8 mouse cellular contexts compared by ENCODE assay signal in genomic region chr9:80068735-80069315, GRCm38 (mm10). TPM values are rescaled to one million over a fixed set of nuclear protein-coding genes. Genes with fewer than 3 reads are reported as not detected.
A peak's percentile ranks its signal among the peaks of the same experiment; 100 is the strongest.
DNase-seq lines count a peak whose midpoint lies in the region; ATAC-seq and TF ChIP-seq lines count a peak whose summit lies in the region.

No protein-coding gene starts in this region.

- 0 out of 2 replicates have a peak, but pooled peaks cover 9% of the 10 kb centered on the region for H3K9me3 ChIP-seq in lung, embryonic 14.5 days (ENCODE audit: low read depth, low read length)
- H3K9me3 ChIP-seq in embryonic facial prominence, embryonic 14.5 days (ENCODE audit: control insufficient read depth, low read length): 0 out of 2 replicates have a peak, but pooled peaks cover 9% of the 10 kb centered on the region
- H3K9me3 ChIP-seq in limb, embryonic 14.5 days (ENCODE audit: control insufficient read depth, low read length): no peaks in the 10 kb centered on the region

- H3K4me1 ChIP-seq in lung, embryonic 14.5 days (ENCODE audit: insufficient read depth): peaks cover 16% of the 10 kb centered on the region
- H3K4me1 ChIP-seq in embryonic facial prominence, embryonic 14.5 days (ENCODE audit: control insufficient read depth, insufficient read depth, low read length): peaks cover 17% of the 10 kb centered on the region
- H3K4me1 ChIP-seq in limb, embryonic 14.5 days (ENCODE audit: control insufficient read depth, insufficient read depth, low read length): peaks cover 9% of the 10 kb centered on the region; the same call in 1 of the 2 replicates
- H3K4me1 ChIP-seq in small intestine, adult 2 months (ENCODE audit: control insufficient read depth, insufficient read depth, insufficient read length, low read length): peaks cover 7% of the 10 kb centered on the region; the same call in 1 of the 2 replicates

- no peak for ATAC-seq in lung, embryonic 14.5 days (ENCODE audit: insufficient read depth)
- ATAC-seq in embryonic facial prominence, embryonic 14.5 days (ENCODE audit: low read depth): no peak
- no peak for ATAC-seq in limb, embryonic 14.5 days (ENCODE audit: low FRiP score, low read depth)

- TF ChIP-seq POLR2A in limb, embryonic 14.5 days (IDR thresholded peaks at IDR 0.05; ENCODE audit: borderline replicate concordance, extremely low read depth, insufficient read depth, insufficient read length): no peak
- no peak for TF ChIP-seq POLR2A in small intestine, adult 2 months (IDR thresholded peaks at IDR 0.05; ENCODE audit: low read depth, low read length)

- peak overlapping the region; percentile 95 for H3K4me3 ChIP-seq in lung, embryonic 14.5 days (ENCODE audit: low read depth, low read length)
- H3K4me3 ChIP-seq in embryonic facial prominence, embryonic 14.5 days (ENCODE audit: low read depth, low read length): peak overlapping the region; percentile 86
- H3K4me3 ChIP-seq in limb, embryonic 14.5 days (replicated peaks; ENCODE audit: low read length): peak overlapping the region; percentile 91
- peak overlapping the region; percentile 58 for H3K4me3 ChIP-seq in small intestine, adult 2 months (ENCODE audit: low read depth, low read length)

- H3K36me3 ChIP-seq in lung, embryonic 14.5 days (ENCODE audit: insufficient read depth): no peaks in the 10 kb centered on the region
- H3K36me3 ChIP-seq in embryonic facial prominence, embryonic 14.5 days (ENCODE audit: control insufficient read depth, insufficient read depth, low read length): no peaks in the 10 kb centered on the region
- no peaks in the 10 kb centered on the region for H3K36me3 ChIP-seq in limb, embryonic 14.5 days (ENCODE audit: control insufficient read depth, insufficient read depth, low read length)
- H3K36me3 ChIP-seq in small intestine, adult 2 months (ENCODE audit: control insufficient read depth, insufficient read depth, low read length): no peaks in the 10 kb centered on the region

- 26% methylated on average over 11 of the region's 11 CpGs for WGBS in lung, embryonic 14.5 days
- WGBS in embryonic facial prominence, embryonic 14.5 days: 43% methylated on average over 11 of the region's 11 CpGs
- WGBS in limb, embryonic 14.5 days: 46% methylated on average over 11 of the region's 11 CpGs
- 3% methylated on average over 11 of the region's 11 CpGs for whole genome bisulfite sequencing in small intestine, adult 2 months

- H3K27me3 ChIP-seq in lung, embryonic 14.5 days (ENCODE audit: insufficient read depth, low read length): no peaks in the 10 kb centered on the region
- no peaks in the 10 kb centered on the region for H3K27me3 ChIP-seq in embryonic facial prominence, embryonic 14.5 days (replicated peaks; ENCODE audit: control insufficient read depth, insufficient read depth, low read length)
- H3K27me3 ChIP-seq in limb, embryonic 14.5 days (ENCODE audit: control insufficient read depth, insufficient read depth, low read length): no peaks in the 10 kb centered on the region
- H3K27me3 ChIP-seq in small intestine, adult 2 months (ENCODE audit: control insufficient read depth, insufficient read depth, low read length): no peaks in the 10 kb centered on the region

- H3K27ac ChIP-seq in lung, embryonic 14.5 days (ENCODE audit: low read depth): no peak overlapping the region
- no peak overlapping the region for H3K27ac ChIP-seq in embryonic facial prominence, embryonic 14.5 days (replicated peaks; ENCODE audit: low read depth, low read length)
- H3K27ac ChIP-seq in limb, embryonic 14.5 days (replicated peaks; ENCODE audit: low read depth, low read length): no peak overlapping the region
- H3K27ac ChIP-seq in small intestine, adult 2 months (ENCODE audit: insufficient read depth, low read depth, low read length): no peak overlapping the region

- TF ChIP-seq CTCF in lung, embryonic 14.5 days (IDR thresholded peaks at IDR 0.05; ENCODE audit: low read depth): no peak
- no peak for TF ChIP-seq CTCF in small intestine, adult 2 months (IDR thresholded peaks at IDR 0.05; ENCODE audit: extremely low read depth, insufficient read length, insufficient replicate concordance, low read depth, low read length)

- peak; percentile 30 for DNase-seq in lung, embryonic 14.5 days
- no peak for DNase-seq in lung, postnatal 14 days
- no peak for DNase-seq in embryonic facial prominence, embryonic 14.5 days (ENCODE audit: low spot score)
- no peak for DNase-seq in limb, embryonic 14.5 days (ENCODE audit: low spot score)
- DNase-seq in adrenal gland, adult 8-10 months: no peak
- DNase-seq in gastrocnemius, postnatal 10 days: no peak
- no peak for DNase-seq in adrenal gland, adult 2 months

- peak overlapping the region; percentile 100 for H3K9ac ChIP-seq in lung, embryonic 14.5 days
- H3K9ac ChIP-seq in embryonic facial prominence, embryonic 14.5 days (ENCODE audit: low read depth, low read length): peak overlapping the region; percentile 96
- peak overlapping the region; percentile 100; the same call in 1 of the 2 replicates for H3K9ac ChIP-seq in limb, embryonic 14.5 days (ENCODE audit: low read depth, low read length, severe bottlenecking)

- H3K4me2 ChIP-seq in lung, embryonic 14.5 days: peak overlapping the region; percentile 66
- H3K4me2 ChIP-seq in embryonic facial prominence, embryonic 14.5 days (ENCODE audit: low read depth, low read length): peak overlapping the region; percentile 63
- peak overlapping the region; percentile 50 for H3K4me2 ChIP-seq in limb, embryonic 14.5 days (replicated peaks; ENCODE audit: low read depth, low read length, severe bottlenecking)

RNA-seq across cellular contexts. Expression of gene Senp6, which starts 2.1 kb away (rescaled TPM):
- polyA plus RNA-seq in lung, embryonic 14.5 days (2014; fragmentation: Nextera tagmentation; extraction: Ambion mirVana): 69.8 and 76.0 TPM in 2 replicates
- polyA plus RNA-seq in embryonic facial prominence, embryonic 14.5 days (2014; fragmentation: Nextera tagmentation; extraction: Ambion mirVana): 59.9 and 65.2 TPM in 2 replicates
- 49.9 and 80.8 TPM in 2 replicates for polyA plus RNA-seq in limb, embryonic 14.5 days (2012; rRNA removed)
- polyA plus RNA-seq in limb, embryonic 14.5 days (2014; fragmentation: Nextera tagmentation; extraction: Ambion mirVana): 72.9 and 77.4 TPM in 2 replicates
- 9.1 and 14.9 TPM in 2 replicates for polyA plus RNA-seq in small intestine, adult 2 months (2012; rRNA removed)
- 100 to 1,000 TPM in 3 of 4 experiments, 10 to 100 TPM in 1; 98.7 to 133 (median 117) TPM for total RNA-seq in adrenal gland, adult 8-10 months (2022)
- 10 to 100 TPM; 63.8 to 85.2 TPM for total RNA-seq in gastrocnemius, postnatal 10 days (2021)
- 100 to 1,000 TPM in 1 of 2 experiments, 10 to 100 TPM in 1; 98.5 to 114 TPM for total RNA-seq in adrenal gland, adult 2 months (2021)
- 29.7 and 30.0 TPM in 2 replicates for polyA plus RNA-seq in adrenal gland, adult 2 months (2012; rRNA removed)

RNA-seq across cellular contexts. Expression of gene Filip1, which starts 56.2 kb away (rescaled TPM):
- 12.2 and 13.8 TPM in 2 replicates for polyA plus RNA-seq in lung, embryonic 14.5 days (2014; fragmentation: Nextera tagmentation; extraction: Ambion mirVana)
- 10.1 and 10.4 TPM in 2 replicates for polyA plus RNA-seq in embryonic facial prominence, embryonic 14.5 days (2014; fragmentation: Nextera tagmentation; extraction: Ambion mirVana)
- polyA plus RNA-seq in limb, embryonic 14.5 days (2012; rRNA removed): 3.4 and 4.9 TPM in 2 replicates
- polyA plus RNA-seq in limb, embryonic 14.5 days (2014; fragmentation: Nextera tagmentation; extraction: Ambion mirVana): 5.8 and 6.0 TPM in 2 replicates
- polyA plus RNA-seq in small intestine, adult 2 months (2012; rRNA removed): 1.3 and 1.7 TPM in 2 replicates
- 10 to 100 TPM; 42.4 to 85.0 (median 65.0) TPM for total RNA-seq in adrenal gland, adult 8-10 months (2022)
- total RNA-seq in gastrocnemius, postnatal 10 days (2021): 10 to 100 TPM; 69.5 to 75.8 TPM
- total RNA-seq in adrenal gland, adult 2 months (2021): 10 to 100 TPM; 51.8 to 75.4 TPM
- 4.5 and 7.9 TPM in 2 replicates for polyA plus RNA-seq in adrenal gland, adult 2 months (2012; rRNA removed)
